Mouse (Mus musculus): ENCODE measurements around the gene Olfr65.

DNA sequence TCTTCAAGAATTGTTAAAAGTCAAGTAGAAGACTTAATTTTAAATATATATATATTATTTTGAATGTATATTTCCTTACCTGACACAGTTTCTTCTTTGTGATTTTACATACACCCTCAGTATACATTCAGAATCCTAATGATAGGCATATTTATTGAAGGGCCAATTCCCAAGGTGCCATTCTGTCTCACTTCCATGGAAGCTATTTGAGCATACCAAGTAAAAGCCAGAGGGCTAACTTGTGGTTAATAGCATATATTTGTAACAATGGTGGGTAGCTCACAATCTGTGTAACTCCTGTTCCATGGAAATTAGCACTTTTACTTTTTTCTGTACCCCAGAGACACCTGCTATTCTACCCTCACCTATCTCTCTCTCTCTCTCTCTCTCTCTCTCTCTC is 17.1 kb upstream of the Olfr65 start, which contains the start of gene Olfr66:
- no peak for TF ChIP-seq CTCF (IDR thresholded peaks at IDR 0.05; ENCODE audit: low read depth)
- no peak for TF ChIP-seq EP300 (IDR thresholded peaks at IDR 0.05; ENCODE audit: low read depth)
